Mouse (Mus musculus) WW6 (cell line): ENCODE data around the gene Samd13.
A peak's percentile ranks its signal among the peaks of the same experiment; 100 is the strongest.

Experiments
- DNase-seq: peaks from one replicate; pipeline ENCODE4 v3.0.0-alpha.2; 2013; ENCODE audit warnings: low read depth, low spot score

Gene Samd13

DNA sequence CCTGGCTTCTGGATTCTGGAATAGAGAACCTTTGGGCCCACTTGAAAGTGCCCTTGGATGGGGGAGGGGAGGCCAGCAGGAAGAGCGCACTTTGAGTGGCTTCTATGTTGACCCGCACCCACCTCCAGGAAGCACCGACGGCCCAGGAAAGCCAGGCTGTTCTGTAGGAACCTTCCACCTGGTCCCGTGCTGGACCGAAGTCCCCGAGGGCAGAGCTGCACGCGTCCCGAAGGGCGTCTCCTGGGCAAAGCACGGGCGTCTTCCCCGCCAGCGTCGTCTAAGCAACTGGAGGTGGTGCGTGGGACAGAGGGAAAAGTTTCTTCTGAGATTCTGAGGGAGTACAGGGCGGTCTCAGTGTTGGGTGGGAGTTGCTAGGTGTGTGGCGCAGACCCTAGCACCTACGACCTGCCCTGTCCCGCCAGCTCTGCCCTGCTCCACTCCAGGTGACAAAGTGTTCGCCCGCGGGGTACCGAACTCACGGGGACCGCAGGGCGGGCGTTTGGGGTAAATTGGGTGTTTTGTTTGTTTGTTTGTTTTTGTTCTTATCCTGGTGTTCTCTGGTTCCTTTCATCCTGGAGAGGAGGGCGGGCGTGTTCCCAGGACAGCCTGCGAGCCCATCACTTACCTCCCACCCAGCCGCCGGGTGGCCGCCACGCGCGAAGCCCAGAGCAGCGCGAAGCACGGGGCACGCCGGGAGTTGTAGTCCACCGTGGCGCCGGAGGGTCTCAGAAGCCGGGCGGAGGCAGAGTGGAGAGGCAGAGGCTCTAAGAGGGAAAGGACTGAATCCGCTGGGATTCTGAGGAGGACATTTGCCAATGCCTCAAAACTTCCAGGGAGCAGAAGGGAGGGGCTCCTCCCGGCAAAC is at the start of gene Samd13:
TSS of gene Samd13 (minus strand) at position 782 of the 865 bp plus-strand sequence.
- DNase-seq = peak; percentile 28

DNA sequence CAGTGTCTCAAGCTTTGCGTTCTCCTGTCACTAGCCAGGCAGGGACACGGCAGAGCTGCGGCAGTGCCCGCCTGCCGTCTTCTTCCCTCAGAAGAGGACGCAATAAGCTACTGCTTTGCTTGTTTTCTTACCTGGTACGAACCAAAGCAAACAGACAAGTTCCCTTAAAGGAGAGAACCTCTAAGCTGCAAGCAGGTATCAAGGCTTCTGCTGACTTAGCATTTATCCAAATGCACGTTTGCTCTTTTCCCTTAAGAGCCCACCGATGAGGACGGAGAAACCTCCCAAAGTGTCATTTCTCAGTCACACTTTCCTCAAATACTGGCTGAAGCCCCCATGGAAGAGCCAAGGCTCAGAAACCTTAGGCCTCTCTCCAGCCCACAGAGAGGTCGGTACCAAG is 46.1 kb upstream of the Samd13 start:
- no peak for DNase-seq

GRCm38 (mm10) chr3:146723037-146723436 is 37.6 kb upstream of the Samd13 start:
- no peak for DNase-seq

GRCm38 (mm10) chr3:146719696-146720095 is 34.3 kb upstream of the Samd13 start:
- no peak for DNase-seq

GRCm38 (mm10) chr3:146718251-146718650 is 32.9 kb upstream of the Samd13 start:
- no peak for DNase-seq

GRCm38 (mm10) chr3:146712305-146712704 is 26.9 kb upstream of the Samd13 start:
- DNase-seq = no peak

DNA sequence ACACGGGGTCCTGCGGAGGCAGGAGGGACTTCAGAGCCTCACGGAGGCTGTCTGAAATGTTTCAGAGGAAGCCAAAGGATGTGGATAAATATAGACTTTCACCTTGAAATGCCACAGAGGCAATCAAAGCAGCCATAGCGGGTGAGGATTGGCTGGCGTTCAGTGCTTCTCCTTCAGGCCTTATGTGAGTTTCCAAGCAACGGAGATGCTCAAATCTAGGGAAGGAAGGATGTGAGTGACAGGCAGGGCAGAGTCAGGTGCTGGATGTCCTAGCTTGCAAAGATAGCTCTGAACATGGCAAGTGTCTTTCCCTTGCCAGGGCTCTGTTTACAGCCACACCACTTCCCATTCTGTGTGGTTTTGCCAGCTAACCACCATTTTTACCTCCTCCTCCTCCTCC is 26.2 kb upstream of the Samd13 start:
- no peak for DNase-seq

DNA sequence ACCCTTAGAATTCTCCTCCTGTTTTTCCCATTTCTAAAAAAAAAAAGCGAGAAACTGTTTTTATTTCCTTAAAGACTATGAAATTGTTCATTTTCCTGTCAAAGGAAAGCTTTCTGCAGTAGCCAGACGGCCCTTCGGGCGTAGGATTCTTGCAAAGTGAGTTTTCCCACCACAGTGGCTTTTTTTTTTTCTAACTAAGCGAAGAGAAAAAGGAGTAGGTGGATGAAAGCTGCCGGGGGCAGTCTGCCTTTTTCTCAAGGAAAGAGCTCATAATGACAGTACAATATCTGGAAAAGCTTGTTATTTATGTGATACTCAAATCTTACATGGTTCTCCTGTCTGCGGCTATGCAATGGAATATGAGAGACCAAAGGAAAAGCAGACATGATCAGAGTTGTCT is 25.7 kb upstream of the Samd13 start:
- DNase-seq = no peak

DNA sequence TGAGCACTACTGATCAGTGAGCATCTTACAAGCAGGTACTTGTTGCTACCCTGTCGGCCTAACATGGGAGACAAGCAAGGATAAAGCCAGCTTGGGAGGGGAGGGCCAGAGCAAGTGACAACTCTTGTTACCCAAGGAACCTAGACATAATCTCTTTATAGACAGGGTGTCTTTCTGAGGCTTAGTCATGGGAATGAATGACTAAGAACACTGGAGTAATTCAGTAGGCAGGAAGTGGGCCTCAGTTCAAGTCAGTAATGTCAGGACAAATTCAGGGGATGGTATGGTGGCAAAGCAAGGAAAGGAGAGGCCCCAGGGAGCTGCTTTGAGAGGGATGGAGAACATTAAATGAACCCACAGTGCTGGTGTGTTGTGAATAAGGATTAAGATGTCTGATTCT is 23.7 kb upstream of the Samd13 start:
- DNase-seq = no peak

- DNase-seq = no peak
These were observed 23.0 kb upstream of the Samd13 start for GRCm38 (mm10) chr3:146708381-146708780.

GRCm38 (mm10) chr3:146704099-146704498 is 18.7 kb upstream of the Samd13 start:
- DNase-seq = no peak

DNA sequence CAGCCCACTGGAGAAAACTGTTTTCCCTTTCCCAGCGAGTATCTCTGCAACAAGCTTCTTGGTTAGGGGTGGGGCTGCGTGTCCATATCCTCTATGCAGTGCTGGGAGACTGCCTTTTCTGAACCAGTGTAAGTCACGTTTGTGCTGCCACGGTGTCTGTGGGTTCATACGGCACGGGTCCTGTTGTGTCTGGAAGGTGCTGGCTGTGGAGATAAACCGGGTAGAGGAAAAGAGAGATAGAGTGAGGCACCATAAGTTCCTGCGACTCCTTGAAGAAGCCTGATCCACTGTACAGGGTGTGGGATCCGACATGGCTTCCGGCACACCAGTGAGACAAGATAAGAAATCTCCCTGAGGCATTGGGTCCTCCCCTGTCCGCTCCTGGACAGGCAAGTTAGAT is 14.7 kb upstream of the Samd13 start:
- no peak for DNase-seq

DNA sequence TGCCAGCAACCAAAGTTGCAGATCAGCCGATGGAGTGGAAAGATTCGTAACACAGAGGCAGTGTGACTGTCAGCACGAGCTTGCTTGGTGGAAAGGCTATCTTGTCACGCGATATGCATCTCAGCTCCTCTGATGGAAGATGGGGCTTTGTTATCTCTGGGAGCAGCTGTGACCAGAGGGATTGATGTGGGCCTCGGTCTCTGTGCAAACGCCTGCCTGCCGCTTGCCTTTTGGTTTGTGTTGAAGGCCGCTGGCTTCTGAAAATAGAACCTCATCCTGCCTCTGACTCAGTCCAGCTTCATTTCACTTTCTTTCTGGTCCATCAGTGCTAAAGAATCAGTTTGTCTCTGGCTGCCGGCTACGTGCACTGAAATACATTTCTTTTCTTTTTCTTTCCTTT is 13.6 kb upstream of the Samd13 start:
- no peak for DNase-seq

DNA sequence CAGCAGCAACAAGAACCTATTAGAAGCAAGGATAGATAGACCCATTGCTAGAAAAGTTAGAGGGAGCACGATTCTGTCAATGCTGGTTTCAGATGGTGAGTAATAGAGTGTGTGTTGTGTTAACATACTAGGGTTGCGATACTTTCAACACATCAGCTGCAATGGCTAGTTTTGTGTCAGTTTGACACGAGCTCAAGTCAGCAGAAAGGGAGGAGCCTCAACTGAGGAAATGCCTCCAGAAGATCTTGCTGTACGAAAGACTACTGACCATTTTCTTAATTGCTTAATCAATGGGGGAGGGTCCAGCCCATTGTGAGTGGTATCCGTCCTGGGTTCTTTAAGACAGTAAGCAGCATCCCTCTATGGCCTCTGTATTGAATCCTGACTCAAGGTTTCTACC is 7.2 kb upstream of the Samd13 start:
- no peak for DNase-seq

DNA sequence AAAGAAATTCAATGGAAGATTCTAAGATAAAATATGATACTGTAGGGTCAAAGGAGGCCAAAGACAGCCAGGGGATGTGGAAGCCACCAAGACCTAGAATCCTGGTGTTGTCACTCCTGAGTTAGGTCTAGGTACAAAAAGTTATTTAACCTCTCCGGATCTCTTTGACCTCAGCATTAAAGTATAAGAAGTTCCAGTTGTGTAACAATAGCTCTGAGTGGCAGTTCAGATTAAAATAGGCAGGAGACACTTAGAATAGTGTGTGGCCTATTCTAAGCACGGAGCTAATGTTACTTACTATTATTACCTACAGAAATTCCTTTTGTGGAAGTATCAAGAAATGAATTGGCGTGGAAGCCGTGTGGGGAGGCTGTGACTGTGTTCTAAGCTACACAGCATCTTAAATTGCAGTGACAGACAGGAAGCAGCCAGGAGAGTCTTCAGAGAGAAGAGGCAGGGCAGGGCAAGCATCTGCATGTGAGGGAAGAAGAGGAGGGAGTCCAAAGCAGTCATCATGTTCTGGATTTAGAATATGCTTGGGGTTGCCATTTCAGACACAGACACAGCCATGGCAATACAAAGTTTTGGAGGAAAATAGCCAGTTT is 1.8 kb upstream of the Samd13 start:
- DNase-seq = no peak

DNA sequence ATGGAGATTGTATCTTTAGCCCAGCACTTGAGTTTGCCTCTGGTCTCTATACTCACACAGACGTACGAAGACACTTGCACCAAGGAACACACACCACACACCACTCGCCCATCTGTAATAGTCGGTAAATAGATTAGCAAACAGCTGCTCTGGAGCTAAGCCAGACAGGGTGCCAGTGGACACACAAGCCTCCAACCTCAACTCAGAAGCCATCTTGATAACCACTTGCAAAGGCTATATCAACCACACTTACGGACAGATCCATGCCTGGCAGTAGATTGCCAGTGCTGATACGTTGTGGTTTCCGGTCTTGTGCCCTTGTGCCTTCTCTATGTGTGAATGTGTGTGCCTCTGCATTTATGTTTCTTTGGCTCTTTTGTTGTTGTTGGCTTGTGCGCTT is 1.0 kb upstream of the Samd13 start:
- DNase-seq = no peak

DNA sequence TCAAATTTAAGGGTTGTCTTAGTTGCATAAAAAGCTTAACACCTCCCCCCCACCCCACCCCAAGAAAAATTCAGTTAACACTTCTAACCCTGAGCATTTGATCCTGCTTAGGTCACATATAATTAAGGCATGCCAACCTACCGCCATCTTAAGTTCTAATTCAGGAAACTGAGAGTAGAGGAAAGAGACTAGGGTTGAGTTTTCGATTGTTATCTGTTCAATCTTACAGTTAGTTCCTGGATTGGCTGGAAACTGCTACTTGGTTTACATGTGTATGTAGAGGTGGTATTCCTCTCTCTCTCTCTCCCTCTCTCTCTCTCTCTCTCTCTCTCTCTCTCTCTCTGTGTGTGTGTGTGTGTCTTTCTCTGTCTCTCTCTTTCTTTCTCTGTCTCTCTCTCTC is 2.3 kb downstream of the Samd13 start:
- DNase-seq = no peak

GRCm38 (mm10) chr3:146682140-146682651 is 3.2 kb downstream of the Samd13 start:
- DNase-seq = no peak

- DNase-seq = no peak
These were observed 3.7 kb downstream of the Samd13 start for GRCm38 (mm10) chr3:146681696-146682095.

DNA sequence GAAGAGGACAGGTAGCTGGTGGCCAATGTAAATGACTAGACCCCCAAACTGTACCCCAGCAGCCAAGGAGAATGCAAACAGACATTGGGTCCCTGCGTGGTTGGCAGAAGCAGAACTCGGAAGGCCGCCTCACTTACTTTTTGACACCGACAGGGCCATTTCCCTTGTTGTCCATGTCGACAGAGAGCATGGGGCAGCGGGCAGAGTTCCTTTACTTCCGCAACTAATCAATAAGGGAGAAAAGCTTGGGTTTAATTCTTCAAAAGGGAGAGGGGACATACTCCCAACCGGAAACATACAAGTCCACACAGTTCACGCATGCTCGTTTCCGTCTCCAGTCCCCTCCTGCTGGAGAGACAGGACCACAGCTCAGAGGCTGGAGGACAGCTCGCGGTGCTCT is 4.8 kb downstream of the Samd13 start:
- no peak for DNase-seq

DNA sequence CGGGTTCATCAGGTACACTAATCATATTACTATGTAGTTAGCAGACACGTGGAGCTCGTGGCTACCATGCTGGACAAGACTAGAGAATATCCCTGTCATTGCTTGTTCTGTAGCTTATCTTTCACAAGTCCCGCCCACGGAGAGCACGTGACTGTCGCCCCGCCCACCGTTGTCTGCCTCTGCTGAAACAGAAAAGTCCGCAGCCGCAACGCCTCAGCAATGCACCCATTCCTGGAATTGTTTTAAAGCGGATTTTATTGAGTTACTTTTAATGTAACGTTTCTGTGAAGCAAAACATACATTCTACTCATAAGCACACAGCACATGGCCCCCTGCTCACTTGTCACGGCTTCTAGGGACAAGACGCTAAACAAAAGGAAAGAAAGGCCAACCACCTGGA is 5.7 kb downstream of the Samd13 start:
- no peak for DNase-seq

- DNase-seq = no peak
These were observed 9.2 kb downstream of the Samd13 start for GRCm38 (mm10) chr3:146676193-146676592.

DNA sequence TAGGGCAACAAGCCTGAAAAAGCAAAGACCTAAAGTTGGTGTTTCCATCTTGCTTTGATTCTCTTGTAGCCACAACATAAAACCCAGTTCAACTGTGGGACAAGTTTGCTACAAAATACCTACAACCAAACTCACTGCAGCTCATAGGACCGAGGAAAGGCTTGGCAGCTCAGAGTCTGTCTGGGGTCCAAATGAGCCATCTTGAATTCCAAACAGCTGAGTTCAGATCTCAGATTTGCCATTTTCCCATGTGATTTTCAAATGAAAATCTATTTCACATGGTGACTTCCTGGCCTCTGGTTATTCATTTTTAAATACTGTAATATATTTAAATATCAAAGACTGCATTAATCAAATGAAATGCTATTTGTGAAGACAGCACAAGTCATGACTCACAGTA is 10.3 kb downstream of the Samd13 start:
- no peak for DNase-seq
